Mouse (Mus musculus) kidney, embryonic 14.5 days (tissue): ENCODE data around the gene Elp5. TPM values are rescaled to one million over a fixed set of nuclear protein-coding genes. Genes with fewer than 3 reads are reported as not detected.

ENCODE experiments used
- ATAC-seq: fragments of 200-750 bp; cut with Nextera tagmentation; 2 replicates; pipeline ENCODE4 v1.8.0; 2017; ENCODE audit warnings: moderate number of reproducible peaks, mild to moderate bottlenecking, moderate TSS enrichment, moderate library complexity; ENCODE audit not compliant: low FRiP score, low TSS enrichment
- H3K27ac ChIP-seq: fragments of 300-500 bp; sonication (generic); 2 replicates; pipeline ENCODE4 v1.5.1; 2014; ENCODE audit warnings: low read depth, mild to moderate bottlenecking, low read length, moderate library complexity, mixed read lengths
- H3K27me3 ChIP-seq: fragments of 300-500 bp; sonication (generic); 2 replicates; pipeline ENCODE4 v1.6.1; 2014; ENCODE audit warnings: mild to moderate bottlenecking, low read length; ENCODE audit not compliant: control insufficient read depth, insufficient read depth
- H3K36me3 ChIP-seq: fragments of 300-500 bp; sonication (generic); 2 replicates; pipeline ENCODE4 v1.6.1; 2014; ENCODE audit warnings: low read length, mixed read lengths; ENCODE audit not compliant: control insufficient read depth, insufficient read depth
- H3K4me1 ChIP-seq: fragments of 300-500 bp; sonication (generic); 2 replicates; pipeline ENCODE4 v1.6.1; 2014; ENCODE audit warnings: low read length, mixed read lengths; ENCODE audit not compliant: control insufficient read depth, insufficient read depth
- H3K4me2 ChIP-seq: fragments of 300-500 bp; sonication (generic); replicated peaks from 2 replicates; pipeline ENCODE4 v1.6.1; 2014; ENCODE audit warnings: low read depth, mild to moderate bottlenecking, low read length
- H3K4me3 ChIP-seq: fragments of 300-500 bp; sonication (generic); 2 replicates; pipeline ENCODE4 v1.5.1; 2014; ENCODE audit warnings: mild to moderate bottlenecking, low read length
- H3K9ac ChIP-seq: fragments of 300-500 bp; sonication (generic); 2 replicates; pipeline ENCODE4 v1.6.1; 2014; ENCODE audit warnings: low read depth, mild to moderate bottlenecking, low read length, moderate library complexity
- H3K9me3 ChIP-seq: fragments of 300-500 bp; sonication (generic); 2 replicates; pipeline ENCODE4 v1.6.1; 2016; ENCODE audit warnings: low read length; ENCODE audit not compliant: control insufficient read depth
- WGBS: fragments of 180-500 bp; shearing (Covaris S2); extraction: QIAGEN DNeasy Blood & Tissue Kit; methylation state at CpG from one replicate; pipeline ENCODE4 v1.1.7; 2014; 5-methylcytosine and 5-hydroxymethylcytosine counted together
- polyA plus RNA-seq: library from polyadenylated mRNA; unstranded; fragments of >200 nt; fragmentation: Nextera tagmentation; extraction: Ambion mirVana; gene quantifications from 2 replicates; pipeline ENCODE4 v1.2.1, GENCODE M21; 2014

Elp5 gene
- polyA plus RNA-seq, 1 experiment from 2014 or later, result 117 TPM

DNA sequence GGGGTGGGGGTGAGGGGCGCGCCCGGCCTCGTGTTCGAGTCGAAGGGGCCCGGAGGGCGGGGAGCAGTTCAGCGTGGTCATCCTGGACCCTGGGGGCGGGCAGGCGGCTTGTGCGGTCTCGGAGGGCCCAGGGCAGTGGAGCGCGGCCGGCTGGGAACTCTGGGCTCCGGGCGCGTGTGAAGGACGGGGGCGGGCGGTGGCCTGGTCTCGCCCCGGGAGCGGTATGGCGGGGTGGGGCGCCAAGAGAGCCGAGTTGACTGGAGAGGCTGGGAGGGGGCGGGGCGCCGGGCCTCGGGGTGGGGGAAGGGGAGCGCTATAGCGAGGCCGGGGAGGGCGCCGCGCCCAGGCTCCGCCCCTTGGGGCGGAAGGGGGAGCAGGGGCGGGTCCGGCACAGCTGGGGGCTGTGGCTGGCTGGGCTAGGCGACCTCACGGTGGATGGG, 14.8 kb upstream of the Elp5 start:
- H3K9me3 ChIP-seq, result no peaks in the 10 kb centered on the region
- H3K27ac ChIP-seq, result peak overlapping the region; percentile 98
- H3K9ac ChIP-seq, result peak overlapping the region; percentile 98
- H3K4me3 ChIP-seq, result peak overlapping the region; percentile 99
- ATAC-seq, result peak; percentile 75
- H3K4me1 ChIP-seq, result peaks cover 27% of the 10 kb centered on the region
- H3K4me2 ChIP-seq, result peak overlapping the region; percentile 49
- WGBS, result 2% methylated on average over 28 of the region's 44 CpGs
- no peaks in the 10 kb centered on the region for H3K27me3 ChIP-seq
- peaks cover 48% of the 10 kb centered on the region for H3K36me3 ChIP-seq

DNA sequence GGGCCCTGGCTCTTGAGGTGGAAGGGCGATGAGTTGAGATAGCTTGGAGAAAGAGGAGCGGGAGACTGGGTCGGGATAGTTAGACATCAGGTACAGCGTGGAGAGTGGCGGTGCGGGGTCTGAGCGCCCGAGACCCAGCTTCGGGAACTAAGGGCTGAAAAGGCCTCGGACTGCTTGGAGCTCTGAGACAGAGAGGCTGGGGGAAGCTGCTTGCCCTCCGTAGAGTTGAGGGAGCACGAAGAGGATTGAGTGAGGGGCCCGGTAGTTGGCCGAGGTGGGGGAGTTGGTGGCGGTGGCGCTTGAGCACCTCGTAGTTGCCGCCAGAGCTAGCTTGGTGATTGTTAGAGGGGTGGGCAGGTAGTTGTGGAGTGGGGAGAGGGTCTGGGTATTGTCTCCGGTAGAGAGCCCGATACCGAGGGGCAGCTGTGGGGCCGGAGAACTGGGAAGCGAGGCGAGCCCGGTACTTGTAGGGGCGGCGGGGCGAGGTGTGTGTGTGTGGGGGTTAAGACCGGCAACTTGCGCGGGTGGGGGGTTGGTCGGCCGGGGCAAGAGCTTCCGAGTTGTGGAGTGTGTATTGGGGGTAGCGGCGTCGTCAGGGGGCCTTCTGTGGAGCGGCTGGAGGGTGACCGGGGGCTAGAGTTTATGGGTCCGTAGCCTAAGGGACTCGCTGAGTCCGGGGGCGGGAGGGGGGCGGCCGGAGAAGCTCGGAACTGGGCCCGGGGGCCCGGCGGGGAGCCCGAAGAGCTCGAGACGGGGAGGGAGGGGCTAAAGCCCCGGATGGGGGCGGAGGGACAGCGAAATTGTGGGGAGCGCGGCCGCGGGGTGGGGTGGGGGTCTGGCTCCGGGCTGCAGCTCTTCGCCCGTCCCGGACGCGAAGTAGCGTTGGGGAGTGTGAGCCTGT, 14.1 kb upstream of the Elp5 start:
- H3K27me3 ChIP-seq, result no peaks in the 10 kb centered on the region
- WGBS, result 1% methylated on average over 60 of the region's 66 CpGs
- ATAC-seq, result peak; percentile 0; the same call in 1 of the 2 replicates

DNA sequence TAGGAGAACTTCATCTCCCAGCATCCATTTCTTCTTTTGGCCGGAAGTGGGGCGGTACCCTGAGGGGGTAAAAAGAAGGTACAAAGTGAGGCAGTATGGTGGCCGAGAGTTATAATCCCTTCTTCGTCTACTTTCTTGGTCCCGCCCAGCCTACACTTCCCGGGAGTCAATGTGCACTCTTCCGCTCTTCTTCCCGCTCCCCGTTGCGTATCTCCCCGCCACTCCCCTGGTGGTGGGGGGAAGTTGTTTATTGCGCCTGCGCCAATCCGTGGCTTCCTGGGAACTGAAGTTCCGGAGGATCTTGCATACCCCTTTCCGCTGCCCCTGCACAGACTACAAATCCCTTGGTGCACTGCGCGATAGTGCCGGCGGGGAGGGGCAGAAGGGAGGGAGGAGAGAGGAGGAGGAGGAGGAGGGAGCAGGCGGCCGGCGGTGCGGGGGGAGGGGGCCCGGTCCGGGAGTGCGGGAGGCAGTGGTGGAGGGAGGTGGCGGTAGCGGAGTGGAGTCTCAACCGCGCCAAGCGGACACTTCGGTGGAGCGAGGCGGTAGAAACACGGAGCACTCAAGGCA, 13.2 kb upstream of the Elp5 start, which contains the start of gene Phf23:
Phf23 (plus strand) TSS at position 387 of the 570 bp plus-strand sequence.
- Histone ChIP-seq H3K36me3 (peaks cover 48% of the 10 kb centered on the region), H3K9ac (peak within 1 kb of the TSS; percentile 98), H3K9me3 (no peaks in the 10 kb centered on the region), H3K4me2 (peak within 1 kb of the TSS; percentile 49), H3K27ac (peak within 1 kb of the TSS; percentile 98), H3K4me3 (peak within 1 kb of the TSS; percentile 99), H3K4me1 (peaks cover 17% of the 10 kb centered on the region), H3K27me3 (no peaks in the 10 kb centered on the region)
- WGBS, result under 1% methylated on average over 36 of the region's 36 CpGs
- peak; percentile 82 for ATAC-seq

More for the DNA sequence above, 14.1 kb upstream of the Elp5 start:
- Histone ChIP-seq H3K4me1 (peaks cover 20% of the 10 kb centered on the region), H3K9ac (peak overlapping the region; percentile 98), H3K4me2 (peak overlapping the region; percentile 49), H3K4me3 (peak overlapping the region; percentile 99), H3K27ac (peak overlapping the region; percentile 98), H3K36me3 (peaks cover 48% of the 10 kb centered on the region), H3K9me3 (no peaks in the 10 kb centered on the region)

DNA sequence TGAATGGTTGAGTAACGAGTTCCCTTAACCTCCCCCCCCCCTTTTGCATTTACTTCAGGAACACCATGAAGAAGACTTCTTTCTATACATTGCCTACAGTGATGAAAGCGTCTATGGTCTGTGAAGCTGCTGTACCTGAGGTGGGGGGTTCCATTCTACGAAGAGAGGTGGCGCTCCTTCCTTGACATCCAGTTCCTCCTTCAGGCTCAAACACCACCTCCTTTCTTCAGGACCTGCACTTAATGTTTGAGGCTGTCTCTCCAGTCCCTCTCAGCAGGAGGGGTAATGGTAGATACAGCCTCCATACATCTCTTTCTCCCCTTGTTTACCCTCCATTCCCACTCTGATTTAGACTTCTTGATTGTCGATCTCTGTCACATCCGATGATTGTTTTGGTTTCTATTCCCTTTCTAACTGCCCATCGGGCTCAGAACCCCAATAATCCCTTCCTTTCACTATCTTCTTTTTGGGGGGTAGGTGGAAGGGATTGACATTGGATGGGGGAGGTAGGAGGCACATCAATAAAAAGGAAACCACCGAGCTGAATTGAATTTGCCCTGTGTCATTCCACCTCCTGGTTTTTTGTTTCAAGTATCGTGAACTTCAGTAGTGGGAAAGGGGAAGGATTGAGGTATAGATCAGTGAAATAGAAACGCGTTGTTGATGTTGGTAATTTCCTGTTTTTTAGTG, 12.2 kb upstream of the Elp5 start:
- WGBS, result 87% methylated on average over 11 of the region's 11 CpGs
- Histone ChIP-seq H3K27me3 (no peaks in the 10 kb centered on the region), H3K4me2 (peak overlapping the region; percentile 32), H3K4me1 (peaks cover 17% of the 10 kb centered on the region), H3K27ac (no peak overlapping the region; the same call in 1 of the 2 replicates), H3K4me3 (peak overlapping the region; percentile 99; the same call in 1 of the 2 replicates), H3K9me3 (no peaks in the 10 kb centered on the region), H3K9ac (no peak overlapping the region), H3K36me3 (peaks cover 49% of the 10 kb centered on the region)
- no peak for ATAC-seq

DNA sequence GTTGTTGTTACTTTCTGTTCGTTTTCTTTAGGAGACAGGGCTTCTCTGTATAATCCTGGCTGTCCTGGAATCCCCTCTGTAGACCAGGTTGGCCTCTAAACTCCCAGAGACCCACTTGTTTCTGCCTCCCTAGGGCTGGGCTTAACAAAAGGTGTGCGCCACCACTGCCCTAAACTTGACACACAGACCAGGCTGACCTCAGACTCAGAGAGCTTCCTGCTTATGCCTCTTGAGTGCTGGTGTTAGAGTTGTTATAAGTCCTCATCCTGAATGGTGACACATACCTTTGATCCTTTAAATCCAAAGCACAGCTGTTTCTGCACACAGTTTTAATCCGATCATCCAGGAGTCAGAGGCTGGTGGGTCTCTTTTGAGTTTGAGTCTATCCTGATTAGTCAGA, 10.6 kb upstream of the Elp5 start:
- H3K4me3 ChIP-seq, result peak overlapping the region; percentile 85; the same call in 1 of the 2 replicates
- peaks cover 49% of the 10 kb centered on the region for H3K36me3 ChIP-seq
- no peaks in the 10 kb centered on the region for H3K27me3 ChIP-seq
- WGBS, result 90% methylated on average over 3 of the region's 3 CpGs
- H3K9me3 ChIP-seq, result no peaks in the 10 kb centered on the region
- H3K9ac ChIP-seq, result 0 out of 2 replicates have a peak overlapping the region, but pooled peaks have one; percentile 87
- peaks cover 15% of the 10 kb centered on the region for H3K4me1 ChIP-seq
- no peak overlapping the region for H3K27ac ChIP-seq
- ATAC-seq, result no peak
- no peak overlapping the region; the same call in 1 of the 2 replicates for H3K4me2 ChIP-seq

DNA sequence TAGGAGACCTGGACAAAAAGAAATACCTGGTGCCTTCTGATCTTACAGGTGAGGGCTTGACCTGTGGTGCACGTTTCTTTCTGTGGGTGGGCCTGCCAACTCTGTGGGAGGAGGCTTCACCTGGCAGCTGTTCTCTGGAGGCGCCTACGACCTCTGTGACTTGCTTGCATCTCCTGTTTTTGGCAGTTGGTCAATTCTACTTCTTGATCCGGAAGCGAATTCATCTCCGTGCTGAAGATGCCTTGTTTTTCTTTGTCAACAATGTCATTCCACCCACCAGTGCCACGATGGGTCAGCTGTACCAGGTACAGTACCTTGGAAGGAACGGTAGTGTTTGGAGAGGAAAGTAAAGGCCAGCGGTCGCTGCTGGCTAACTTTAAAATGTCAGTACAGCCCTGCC, 10.1 kb upstream of the Elp5 start:
- Histone ChIP-seq H3K27me3 (no peaks in the 10 kb centered on the region), H3K36me3 (peaks cover 49% of the 10 kb centered on the region), H3K4me3 (peak overlapping the region; percentile 85), H3K9me3 (no peaks in the 10 kb centered on the region), H3K9ac (peak overlapping the region; percentile 87; the same call in 1 of the 2 replicates), H3K27ac (no peak overlapping the region), H3K4me1 (peaks cover 10% of the 10 kb centered on the region), H3K4me2 (peak overlapping the region; percentile 61)
- WGBS, result 81% methylated on average over 10 of the region's 10 CpGs
- no peak for ATAC-seq

DNA sequence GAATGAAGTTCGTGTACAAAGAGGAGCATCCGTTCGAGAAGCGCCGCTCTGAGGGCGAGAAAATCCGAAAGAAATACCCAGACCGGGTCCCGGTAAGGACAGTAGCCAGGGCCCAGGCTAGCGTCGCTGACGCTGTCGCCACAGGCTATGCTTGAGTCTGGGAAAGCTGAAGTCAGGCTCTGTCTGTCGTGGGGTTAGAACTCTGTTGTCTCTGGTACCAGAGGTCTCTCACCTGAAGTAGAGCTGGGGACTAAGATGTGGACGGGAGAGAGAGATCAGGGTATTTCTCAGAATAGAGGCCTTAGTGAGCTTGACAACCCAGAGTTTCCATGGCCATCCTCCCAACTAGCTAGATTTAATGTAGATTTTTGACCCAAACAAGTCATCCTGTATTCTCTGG, 9.4 kb upstream of the Elp5 start:
- peaks cover 56% of the 10 kb centered on the region for H3K36me3 ChIP-seq
- H3K27ac ChIP-seq, result peak overlapping the region; percentile 91
- peak overlapping the region; percentile 87 for H3K9ac ChIP-seq
- H3K9me3 ChIP-seq, result no peaks in the 10 kb centered on the region
- peak overlapping the region; percentile 61 for H3K4me2 ChIP-seq
- 1% methylated on average over 15 of the region's 15 CpGs for WGBS
- ATAC-seq, result no peak
- no peaks in the 10 kb centered on the region for H3K27me3 ChIP-seq
- H3K4me1 ChIP-seq, result peaks cover 9% of the 10 kb centered on the region
- peak overlapping the region; percentile 85 for H3K4me3 ChIP-seq

DNA sequence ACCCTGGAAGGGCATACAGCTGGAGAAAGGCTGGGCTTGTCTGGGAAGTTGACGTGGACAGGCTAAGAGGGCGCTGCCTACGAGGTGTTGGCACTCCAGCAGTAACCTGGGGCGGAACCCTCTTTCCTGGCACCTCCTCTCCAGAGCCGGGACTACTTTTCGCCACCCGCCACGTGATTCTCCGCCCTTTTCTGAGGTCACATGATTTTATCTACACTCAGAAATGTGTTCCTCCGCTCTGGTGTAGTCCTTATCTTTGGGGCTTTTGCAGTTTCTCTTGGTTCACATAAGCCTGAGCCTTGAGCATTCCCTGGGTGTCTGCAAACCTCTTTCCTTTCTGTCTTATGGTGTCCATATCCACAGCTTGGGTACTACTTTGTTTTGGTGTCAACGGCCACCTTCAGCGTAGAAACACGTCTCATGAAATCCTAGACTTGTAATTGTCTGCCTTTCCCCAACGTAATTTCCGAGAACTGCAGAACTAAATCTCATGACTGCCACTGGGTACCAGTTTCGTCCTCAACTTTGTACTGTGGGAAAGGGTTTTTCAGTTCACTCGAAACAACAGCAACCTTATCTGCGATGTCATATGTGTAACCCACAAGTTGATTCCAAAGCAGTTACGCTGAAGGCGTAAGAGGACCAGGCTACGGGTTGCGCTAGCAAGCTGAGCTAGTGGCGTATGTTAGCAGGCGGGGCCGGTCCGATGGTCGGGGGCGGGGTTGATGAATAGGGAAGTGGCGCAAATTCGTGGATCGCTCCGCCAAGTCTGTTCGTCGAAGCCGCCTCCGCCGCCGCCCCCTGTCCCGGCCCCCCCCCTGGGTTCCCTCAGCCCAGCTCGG, 8.8 kb upstream of the Elp5 start, which contains the start of gene Gabarap:
Gabarap (plus strand) TSS at position 294 of the 842 bp plus-strand sequence.
- Histone ChIP-seq H3K4me3 (peak within 1 kb of the TSS; percentile 85), H3K27ac (peak within 1 kb of the TSS; percentile 91), H3K9me3 (no peaks in the 10 kb centered on the region), H3K4me2 (peak within 1 kb of the TSS; percentile 61), H3K27me3 (no peaks in the 10 kb centered on the region), H3K4me1 (peaks cover 9% of the 10 kb centered on the region), H3K9ac (peak within 1 kb of the TSS; percentile 87), H3K36me3 (peaks cover 62% of the 10 kb centered on the region)
- peak; percentile 68 for ATAC-seq
- under 1% methylated on average over 40 of the region's 40 CpGs for WGBS
